Mouse (Mus musculus): ENCODE measurements around the gene Igf1r. TPM values are rescaled to one million over a fixed set of nuclear protein-coding genes. Genes with fewer than 3 reads are reported as not detected.

Igf1r gene
- polyA plus RNA-seq, 1 experiment from 2014 or later, result 9.6 TPM

GRCm38 (mm10) chr7:68250902-68251301 lies 298.3 kb downstream of the Igf1r start:
- Histone ChIP-seq H3K4me1 (no peaks in the 10 kb centered on the region), H3K4me3 (no peak overlapping the region), H3K27me3 (replicated peaks) (no peaks in the 10 kb centered on the region), H3K9me3 (replicated peaks) (0 out of 2 replicates have a peak, but pooled peaks cover 2% of the 10 kb centered on the region), H3K4me2 (no peak overlapping the region), H3K9ac (no peak overlapping the region), H3K36me3 (no peaks in the 10 kb centered on the region), H3K27ac (no peak overlapping the region)
- ATAC-seq, result no peak
- 72% methylated on average over 3 of the region's 3 CpGs for WGBS (ENCODE audit: insufficient replicate concordance)

DNA sequence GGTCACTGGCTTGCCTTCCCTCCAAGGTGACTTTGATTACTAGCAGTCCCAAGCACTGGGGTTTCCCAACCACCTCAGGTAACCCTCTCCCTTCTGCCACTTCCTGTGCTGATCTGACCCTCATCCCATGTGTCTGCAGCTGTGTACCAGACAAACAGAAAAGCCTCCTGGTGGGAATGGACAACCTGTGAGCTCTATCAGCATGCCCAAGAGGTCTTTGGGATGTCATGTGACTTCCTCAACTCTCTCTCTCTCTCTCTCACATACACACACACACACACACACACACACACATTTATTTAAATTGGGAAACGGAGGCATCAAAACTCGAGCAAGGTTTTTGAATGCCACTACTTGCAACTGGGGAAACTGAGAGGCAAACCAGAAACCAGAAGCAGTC lies 305.1 kb downstream of the Igf1r start:
- Histone ChIP-seq H3K4me1 (no peaks in the 10 kb centered on the region), H3K4me3 (no peak overlapping the region), H3K27me3 (replicated peaks) (no peaks in the 10 kb centered on the region), H3K36me3 (no peaks in the 10 kb centered on the region), H3K27ac (no peak overlapping the region), H3K4me2 (no peak overlapping the region), H3K9me3 (replicated peaks) (no peaks in the 10 kb centered on the region), H3K9ac (no peak overlapping the region)
- WGBS (ENCODE audit: insufficient replicate concordance), result 51% methylated on average over 2 of the region's 2 CpGs
- ATAC-seq, result no peak

DNA sequence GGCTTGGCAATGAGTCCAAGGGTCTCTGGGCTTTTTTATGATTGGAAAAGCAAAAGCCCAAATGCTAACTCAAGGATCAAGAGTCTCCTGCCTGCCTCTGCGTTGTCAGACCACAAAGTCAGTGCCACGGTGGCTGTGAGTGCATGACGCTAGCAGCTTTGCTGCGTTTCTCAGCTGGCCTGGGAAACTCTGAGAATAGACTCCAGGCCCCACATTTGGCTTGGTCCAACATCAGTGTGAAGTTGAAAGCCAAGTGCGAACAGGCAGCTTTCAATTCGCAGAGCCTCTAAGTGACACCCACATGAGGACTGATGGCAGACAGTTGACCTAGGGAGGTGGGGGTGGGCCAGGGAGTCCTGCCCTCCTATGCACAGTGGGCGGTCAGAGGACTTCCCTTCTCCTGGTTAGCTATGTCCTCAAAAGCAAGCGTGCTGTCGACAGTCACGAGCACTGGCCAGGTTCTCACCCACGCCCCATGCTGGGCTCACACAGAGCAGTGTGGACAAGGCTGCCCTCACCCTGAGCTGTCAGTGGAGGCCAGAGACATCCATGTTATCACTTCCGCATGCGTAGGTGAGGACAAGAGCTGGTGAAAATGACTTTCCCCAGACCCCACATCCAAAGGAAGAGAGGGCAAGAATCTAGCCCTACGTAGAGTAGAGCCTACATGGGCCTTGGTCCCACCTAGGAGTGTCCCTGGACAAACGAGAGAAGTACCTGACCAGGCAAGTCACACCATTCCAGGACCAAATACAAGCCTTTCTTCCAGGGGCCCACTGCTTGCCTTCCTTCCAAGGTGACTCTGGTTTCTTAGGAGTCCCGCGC lies 305.9 kb downstream of the Igf1r start:
- 57% methylated on average over 17 of the region's 17 CpGs for WGBS (ENCODE audit: insufficient replicate concordance)
- no peak for ATAC-seq
- no peaks in the 10 kb centered on the region for H3K36me3 ChIP-seq
- H3K27me3 ChIP-seq (replicated peaks), result peaks cover 4% of the 10 kb centered on the region
- no peak overlapping the region for H3K4me3 ChIP-seq
- H3K4me1 ChIP-seq, result no peaks in the 10 kb centered on the region
- no peaks in the 10 kb centered on the region for H3K9me3 ChIP-seq (replicated peaks)
- no peak overlapping the region for H3K27ac ChIP-seq
- H3K4me2 ChIP-seq, result no peak overlapping the region
- no peak overlapping the region for H3K9ac ChIP-seq

DNA sequence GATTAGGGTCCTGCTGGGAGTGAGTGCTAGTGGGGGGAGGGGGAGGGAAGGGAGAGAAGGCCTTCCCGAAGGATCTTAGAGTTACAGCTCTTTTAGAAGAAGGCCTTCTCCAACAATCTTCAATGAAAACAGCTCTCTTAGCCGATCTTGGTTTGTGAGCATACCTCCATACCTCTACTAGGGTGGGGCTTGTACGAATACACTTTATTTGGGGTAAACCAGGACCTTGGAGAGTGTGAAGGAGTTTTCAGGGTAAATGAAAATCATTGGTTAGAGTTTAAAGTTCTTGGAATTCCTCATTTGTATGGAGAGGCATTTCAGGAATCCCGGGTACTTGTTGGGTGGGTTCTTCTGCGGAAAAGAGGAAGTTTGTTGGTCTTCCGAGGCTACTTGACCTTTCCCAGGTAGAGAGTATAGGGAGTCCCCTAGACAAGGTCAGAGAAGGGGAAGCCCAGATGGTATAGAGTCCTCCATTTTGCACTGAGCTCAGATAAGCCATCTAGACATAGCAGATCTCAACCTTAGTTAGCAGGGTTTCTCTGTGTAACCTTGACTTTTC lies 307.0 kb downstream of the Igf1r start:
- no peak overlapping the region for H3K4me3 ChIP-seq
- 45% methylated on average over 6 of the region's 6 CpGs for WGBS (ENCODE audit: insufficient replicate concordance)
- no peaks in the 10 kb centered on the region for H3K36me3 ChIP-seq

GRCm38 (mm10) chr7:68262612-68263200 lies 310.1 kb downstream of the Igf1r start:
- 60% methylated on average over 8 of the region's 8 CpGs for WGBS (ENCODE audit: insufficient replicate concordance)
- H3K4me3 ChIP-seq, result no peak overlapping the region

More for the DNA sequence above, 307.0 kb downstream of the Igf1r start:
- Histone ChIP-seq H3K27ac (no peak overlapping the region), H3K4me2 (no peak overlapping the region), H3K9me3 (replicated peaks) (no peaks in the 10 kb centered on the region), H3K4me1 (peaks cover 4% of the 10 kb centered on the region; the same call in 1 of the 2 replicates), H3K9ac (no peak overlapping the region), H3K27me3 (replicated peaks) (peaks cover 14% of the 10 kb centered on the region)
- no peak for ATAC-seq

DNA sequence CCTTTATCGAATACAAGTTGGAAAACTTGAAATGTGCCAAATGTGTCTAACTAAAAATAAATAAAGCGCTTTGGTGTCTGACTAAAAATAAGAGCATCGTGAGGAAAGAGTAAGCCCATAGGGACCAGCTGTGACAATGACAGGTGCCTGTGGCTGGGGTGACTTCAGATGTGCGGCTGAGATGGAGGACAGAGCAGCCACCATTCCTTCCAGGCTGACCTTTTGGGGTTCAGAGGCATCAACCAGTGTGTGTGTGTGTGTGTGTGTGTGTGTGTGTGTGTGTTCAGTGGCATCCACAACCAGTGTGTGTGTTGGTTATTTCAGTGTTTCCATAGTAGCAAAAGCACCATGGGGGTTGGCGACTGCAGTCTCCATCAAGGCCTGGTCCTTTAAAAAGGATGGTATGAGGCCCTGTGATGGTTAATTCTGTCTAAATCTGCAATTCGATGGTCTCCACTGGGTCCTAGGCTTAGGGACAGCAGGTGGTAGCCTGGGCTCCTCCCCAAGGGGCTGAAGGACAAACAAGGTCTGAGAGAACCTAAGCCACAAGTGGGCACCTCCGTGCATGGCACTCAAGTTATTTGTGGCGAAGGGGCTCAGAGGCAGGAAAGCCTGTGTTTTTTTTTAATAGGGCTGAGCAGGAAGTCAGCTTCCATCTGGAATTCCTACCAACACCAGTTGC lies 310.9 kb downstream of the Igf1r start:
- WGBS (ENCODE audit: insufficient replicate concordance), result 65% methylated on average over 8 of the region's 8 CpGs
- no peaks in the 10 kb centered on the region for H3K36me3 ChIP-seq
- no peaks in the 10 kb centered on the region for H3K9me3 ChIP-seq (replicated peaks)
- ATAC-seq, result no peak
- no peak overlapping the region for H3K27ac ChIP-seq
- H3K4me1 ChIP-seq, result peaks cover 4% of the 10 kb centered on the region; the same call in 1 of the 2 replicates
- H3K27me3 ChIP-seq (replicated peaks), result peaks cover 32% of the 10 kb centered on the region
- H3K4me2 ChIP-seq, result peak overlapping the region; percentile 59
- peak overlapping the region; percentile 32 for H3K4me3 ChIP-seq
- no peak overlapping the region for H3K9ac ChIP-seq

More at GRCm38 (mm10) chr7:68262612-68263200, 310.1 kb downstream of the Igf1r start:
- no peak for ATAC-seq
- Histone ChIP-seq H3K4me2 (no peak overlapping the region), H3K9ac (no peak overlapping the region), H3K9me3 (replicated peaks) (no peaks in the 10 kb centered on the region), H3K4me1 (peaks cover 4% of the 10 kb centered on the region; the same call in 1 of the 2 replicates), H3K36me3 (no peaks in the 10 kb centered on the region), H3K27ac (no peak overlapping the region), H3K27me3 (replicated peaks) (peaks cover 32% of the 10 kb centered on the region)

DNA sequence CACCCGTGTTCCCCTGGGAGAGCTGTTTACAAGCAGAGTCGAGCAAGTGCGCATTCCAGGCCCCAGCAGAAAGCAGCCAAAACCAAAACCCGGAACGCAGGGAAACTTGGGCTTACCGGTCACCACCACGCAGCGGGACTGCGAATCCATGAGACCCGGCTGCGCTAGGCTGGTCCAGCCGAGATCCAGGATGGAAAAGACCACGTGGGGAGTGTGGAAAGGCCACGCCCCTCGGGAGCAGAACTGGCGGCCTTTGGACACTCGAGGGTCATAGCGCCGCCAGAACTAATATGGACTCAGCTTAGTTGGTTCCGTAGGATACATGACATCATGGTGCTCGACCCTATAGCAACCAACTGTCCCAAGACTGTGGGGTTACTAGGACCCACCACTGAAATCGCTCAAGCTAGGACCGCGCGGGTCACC lies 311.4 kb downstream of the Igf1r start, which contains the start of gene Pgpep1l:
Pgpep1l (minus strand) TSS at position 206 of the 426 bp plus-strand sequence.
- 13% methylated on average over 25 of the region's 25 CpGs for WGBS (ENCODE audit: insufficient replicate concordance)

GRCm38 (mm10) chr7:68264531-68264930 lies 311.9 kb downstream of the Igf1r start:
- no peak for ATAC-seq
- peaks cover 4% of the 10 kb centered on the region; the same call in 1 of the 2 replicates for H3K4me1 ChIP-seq
- H3K9ac ChIP-seq, result no peak overlapping the region
- peak overlapping the region; percentile 59 for H3K4me2 ChIP-seq
- no peak overlapping the region for H3K27ac ChIP-seq
- no peak overlapping the region; the same call in 1 of the 2 replicates for H3K4me3 ChIP-seq
- H3K9me3 ChIP-seq (replicated peaks), result no peaks in the 10 kb centered on the region
- H3K36me3 ChIP-seq, result no peaks in the 10 kb centered on the region
- H3K27me3 ChIP-seq (replicated peaks), result peaks cover 32% of the 10 kb centered on the region
- 11% methylated on average over 14 of the region's 14 CpGs for WGBS (ENCODE audit: insufficient replicate concordance)

More for the DNA sequence above, 311.4 kb downstream of the Igf1r start, which contains the start of gene Pgpep1l:
- ATAC-seq, result no peak
- peaks cover 32% of the 10 kb centered on the region for H3K27me3 ChIP-seq (replicated peaks)
- H3K9me3 ChIP-seq (replicated peaks), result no peaks in the 10 kb centered on the region
- peak within 1 kb of the TSS; percentile 32 for H3K4me3 ChIP-seq
- H3K36me3 ChIP-seq, result no peaks in the 10 kb centered on the region
- H3K4me2 ChIP-seq, result peak within 1 kb of the TSS; percentile 59
- peaks cover 4% of the 10 kb centered on the region; the same call in 1 of the 2 replicates for H3K4me1 ChIP-seq
- no peak within 1 kb of the TSS for H3K27ac ChIP-seq
- no peak within 1 kb of the TSS for H3K9ac ChIP-seq

GRCm38 (mm10) chr7:68265391-68265790 lies 312.8 kb downstream of the Igf1r start:
- no peak for ATAC-seq
- Histone ChIP-seq H3K36me3 (no peaks in the 10 kb centered on the region), H3K4me2 (no peak overlapping the region), H3K27me3 (replicated peaks) (peaks cover 32% of the 10 kb centered on the region), H3K9me3 (replicated peaks) (no peaks in the 10 kb centered on the region), H3K9ac (no peak overlapping the region), H3K27ac (no peak overlapping the region), H3K4me3 (no peak overlapping the region), H3K4me1 (peaks cover 4% of the 10 kb centered on the region; the same call in 1 of the 2 replicates)
- WGBS (ENCODE audit: insufficient replicate concordance), result 47% methylated on average over 7 of the region's 7 CpGs

DNA sequence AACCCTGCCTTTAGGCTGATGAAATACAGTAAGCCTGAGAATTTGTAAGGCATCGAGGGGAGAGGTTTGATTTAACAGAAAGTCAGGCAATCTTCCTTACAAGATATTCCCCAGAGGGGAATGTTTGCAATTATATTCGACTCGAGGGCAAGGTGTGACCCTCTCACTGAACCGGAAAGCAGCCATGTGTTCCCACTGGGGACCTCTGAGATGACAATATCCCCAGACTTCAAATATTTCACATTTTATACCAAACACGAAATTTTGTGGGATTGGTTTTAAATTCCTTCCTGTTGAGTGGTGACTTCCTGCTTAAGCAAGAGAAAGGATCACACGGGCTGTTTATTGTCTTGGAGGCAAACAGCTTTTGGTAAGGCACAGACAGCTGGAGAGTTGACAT lies 314.1 kb downstream of the Igf1r start:
- H3K4me3 ChIP-seq, result no peak overlapping the region

DNA sequence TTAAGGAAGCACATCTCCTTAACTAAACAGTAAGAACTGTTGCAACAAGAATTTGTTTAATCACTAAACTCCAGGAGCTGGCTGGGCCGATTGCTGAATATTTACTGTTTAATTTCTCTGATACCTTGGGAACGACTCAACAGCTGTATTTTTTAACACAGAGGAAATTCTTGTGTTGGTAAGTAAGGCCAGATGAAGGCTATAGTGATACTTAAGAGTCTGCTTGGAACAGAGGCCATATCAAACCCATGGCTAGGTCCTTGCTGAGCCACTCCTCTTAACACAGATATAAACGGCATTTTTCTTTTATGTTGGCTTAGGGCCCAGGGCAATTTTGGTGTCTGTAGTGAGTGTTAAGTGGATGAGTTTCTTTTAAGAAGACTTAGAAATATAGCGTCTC lies 317.9 kb downstream of the Igf1r start:
- Histone ChIP-seq H3K4me2 (no peak overlapping the region), H3K4me3 (no peak overlapping the region), H3K27me3 (replicated peaks) (peaks cover 13% of the 10 kb centered on the region), H3K36me3 (no peaks in the 10 kb centered on the region), H3K9me3 (replicated peaks) (no peaks in the 10 kb centered on the region), H3K27ac (no peak overlapping the region), H3K4me1 (no peaks in the 10 kb centered on the region), H3K9ac (no peak overlapping the region)
- WGBS (ENCODE audit: insufficient replicate concordance), result 65% methylated on average over 4 of the region's 4 CpGs
- ATAC-seq, result no peak

More for the DNA sequence above, 314.1 kb downstream of the Igf1r start:
- ATAC-seq, result no peak
- Histone ChIP-seq H3K4me2 (no peak overlapping the region), H3K9ac (no peak overlapping the region), H3K27ac (no peak overlapping the region), H3K4me1 (peaks cover 4% of the 10 kb centered on the region; the same call in 1 of the 2 replicates), H3K9me3 (replicated peaks) (no peaks in the 10 kb centered on the region), H3K27me3 (replicated peaks) (peaks cover 32% of the 10 kb centered on the region), H3K36me3 (no peaks in the 10 kb centered on the region)
- WGBS (ENCODE audit: insufficient replicate concordance), result 49% methylated on average over 6 of the region's 6 CpGs

All from liver, embryonic 12.5 days (tissue).